Mouse (Mus musculus) stomach, postnatal 0 days (tissue): ENCODE results near the gene Toe1.

Experiments
- CTCF ChIP-seq: IDR thresholded peaks from 2 replicates; pipeline ENCODE4 v1.5.1; 2016; ENCODE audit warnings: antibody characterized with exemption, low read depth, mild to moderate bottlenecking, moderate library complexity
- EP300 ChIP-seq: optimal IDR thresholded peaks from 2 replicates; pipeline ENCODE3; 2016; ENCODE audit warnings: antibody characterized with exemption

DNA sequence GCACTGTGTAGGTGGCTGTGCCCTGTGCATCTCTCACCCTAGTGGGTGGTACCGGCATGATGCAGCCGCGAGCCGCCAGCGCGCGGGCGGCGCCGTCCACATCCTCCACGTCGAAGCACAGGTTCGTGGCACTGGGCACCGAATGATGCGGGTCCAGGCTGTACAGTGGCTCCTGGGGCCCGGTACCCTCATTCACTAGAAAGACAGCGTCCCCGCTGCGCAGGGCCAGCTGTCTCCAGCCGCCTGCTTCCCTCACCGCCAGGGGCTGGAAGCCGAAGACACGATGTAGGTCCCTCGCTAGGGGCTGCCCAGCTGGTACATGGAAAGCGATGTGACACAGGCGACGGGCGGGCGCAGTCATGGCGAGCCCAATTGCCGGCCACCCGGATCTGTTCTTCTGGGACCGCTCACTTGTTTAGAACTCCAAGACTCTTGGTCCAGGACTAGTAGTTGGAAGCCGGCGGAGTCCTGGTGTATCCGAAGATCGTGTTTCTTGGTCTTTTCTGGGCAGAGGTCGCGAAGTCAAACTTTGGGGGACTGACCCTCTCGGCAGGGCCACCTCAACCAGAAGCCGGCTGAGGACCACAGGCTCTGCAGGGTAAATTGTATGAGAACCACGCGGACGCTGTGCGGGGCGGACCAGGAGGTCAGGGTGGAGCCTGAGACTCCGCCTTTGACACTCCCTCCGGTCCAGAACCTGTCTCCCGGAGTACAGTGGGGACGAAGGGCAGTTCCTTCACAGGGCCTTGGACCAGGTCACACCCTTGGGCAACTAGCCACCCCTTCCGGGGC, 13.7 kb upstream of the Toe1 start:
- TF ChIP-seq CTCF (peak; percentile 58), EP300 (no peak)
